Mouse (Mus musculus) kidney, postnatal 0 days (tissue): ENCODE measurements at regions not wholly inside any gene's neighbourhood (a gene's known extent, or its start where the extent isn't known, plus 50 kb on each side); places are given as distances from the start of the nearest gene placed in this dataset.
"Not testable (repeated sequence)": the region's sequence is repeated elsewhere in the genome, so short reads cannot be mapped to it uniquely, and the experiment has no call there.

Experiments
- ATAC-seq: fragments of 200-750 bp; cut with Nextera tagmentation; replicated peaks from 2 replicates; pipeline ENCODE4 v1.8.0; 2017; ENCODE audit warnings: low read depth, moderate number of reproducible peaks, moderate TSS enrichment, moderate library complexity; ENCODE audit not compliant: low FRiP score
- DNase-seq: peaks from one replicate; pipeline ENCODE4 v3.0.0-alpha.2; 2016; ENCODE audit warnings: low spot score
- H3K27ac ChIP-seq: fragments of 300-500 bp; sonication (generic); 2 replicates; pipeline ENCODE4 v1.5.1; 2014; ENCODE audit warnings: mild to moderate bottlenecking
- H3K27me3 ChIP-seq: fragments of 300-500 bp; sonication (generic); 2 replicates; pipeline ENCODE4 v1.6.1; 2014; ENCODE audit warnings: low read length, mixed read lengths; ENCODE audit not compliant: insufficient read depth
- H3K36me3 ChIP-seq: fragments of 300-500 bp; sonication (generic); 2 replicates; pipeline ENCODE4 v1.6.1; 2014; ENCODE audit warnings: low read length, mixed read lengths; ENCODE audit not compliant: insufficient read depth
- H3K4me1 ChIP-seq: fragments of 300-500 bp; sonication (generic); replicated peaks from 2 replicates; pipeline ENCODE4 v1.6.1; 2014; ENCODE audit warnings: antibody characterized with exemption, low read length, mixed read lengths; ENCODE audit not compliant: insufficient read depth
- H3K4me2 ChIP-seq: fragments of 300-500 bp; sonication (generic); 2 replicates; pipeline ENCODE4 v1.6.1; 2014; ENCODE audit warnings: mild to moderate bottlenecking, low read length, moderate library complexity, mixed read lengths
- H3K4me3 ChIP-seq: fragments of 300-500 bp; sonication (generic); replicated peaks from 2 replicates; pipeline ENCODE4 v1.5.1; 2014; ENCODE audit warnings: low read depth, low read length
- H3K9ac ChIP-seq: fragments of 300-500 bp; sonication (generic); 2 replicates; pipeline ENCODE4 v1.6.1; 2014; ENCODE audit warnings: low read depth, low read length
- H3K9me3 ChIP-seq: fragments of 300-500 bp; sonication (generic); replicated peaks from 2 replicates; pipeline ENCODE4 v1.6.1; 2016; ENCODE audit warnings: low read length, inconsistent platforms, mixed read lengths
- CTCF ChIP-seq: IDR thresholded peaks from 2 replicates; pipeline ENCODE4 v1.5.1; 2016; ENCODE audit warnings: antibody characterized with exemption, low read depth, mild to moderate bottlenecking, moderate library complexity
- WGBS: fragments of 180-500 bp; shearing (Covaris S2); extraction: QIAGEN DNeasy Blood & Tissue Kit; methylation state at CpG from one replicate; pipeline ENCODE4 v1.1.7; 2014; 5-methylcytosine and 5-hydroxymethylcytosine counted together

GRCm38 (mm10) chr11:10276224-10276623 lies 837.8 kb upstream of the Vwc2 start:
- no peak for ATAC-seq
- H3K9me3 ChIP-seq: no peaks in the 10 kb centered on the region
- H3K27me3 ChIP-seq: no peaks in the 10 kb centered on the region
- TF ChIP-seq CTCF: no peak
- H3K9ac ChIP-seq: no peak overlapping the region
- WGBS: 73% methylated on average over 4 of the region's 4 CpGs
- DNase-seq: no peak
- H3K4me1 ChIP-seq: no peaks in the 10 kb centered on the region
- no peak overlapping the region for H3K27ac ChIP-seq
- no peak overlapping the region for H3K4me3 ChIP-seq
- H3K4me2 ChIP-seq: no peak overlapping the region
- no peaks in the 10 kb centered on the region for H3K36me3 ChIP-seq

DNA sequence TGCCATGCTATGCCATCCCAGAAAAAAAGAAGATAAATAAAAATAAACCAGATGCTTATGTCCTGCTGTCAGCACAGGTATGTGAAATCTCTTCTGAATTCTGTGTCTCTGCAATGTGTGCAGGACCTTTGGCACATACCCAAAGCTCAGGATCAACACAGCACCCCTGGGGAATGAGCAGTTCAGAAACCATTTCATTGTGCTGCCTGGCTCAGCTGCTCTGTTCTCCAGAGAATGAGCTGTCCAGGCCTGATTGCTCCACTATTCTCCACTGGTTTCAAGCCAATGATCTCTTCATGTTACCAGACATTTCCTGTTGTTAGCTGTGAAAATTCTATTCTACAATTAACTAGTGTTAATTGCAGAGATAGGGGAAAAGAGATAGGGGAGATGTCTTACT lies 830.5 kb upstream of the Vwc2 start:
- H3K4me1 ChIP-seq: no peaks in the 10 kb centered on the region
- H3K27me3 ChIP-seq: no peaks in the 10 kb centered on the region
- no peak for TF ChIP-seq CTCF
- H3K9ac ChIP-seq: no peak overlapping the region
- no peak overlapping the region for H3K27ac ChIP-seq
- H3K36me3 ChIP-seq: no peaks in the 10 kb centered on the region
- H3K9me3 ChIP-seq: no peaks in the 10 kb centered on the region
- no peak for ATAC-seq
- DNase-seq: no peak
- H3K4me2 ChIP-seq: no peak overlapping the region
- no peak overlapping the region for H3K4me3 ChIP-seq

GRCm38 (mm10) chr11:10291996-10292395 lies 822.0 kb upstream of the Vwc2 start:
- Histone ChIP-seq H3K9me3 (no peaks in the 10 kb centered on the region), H3K4me3 (no peak overlapping the region), H3K27ac (no peak overlapping the region), H3K4me1 (no peaks in the 10 kb centered on the region), H3K4me2 (no peak overlapping the region), H3K9ac (no peak overlapping the region), H3K27me3 (no peaks in the 10 kb centered on the region), H3K36me3 (no peaks in the 10 kb centered on the region)
- ATAC-seq (no peak), DNase-seq (no peak)
- WGBS: 85% methylated on average over 4 of the region's 4 CpGs
- TF ChIP-seq CTCF: no peak

- TF ChIP-seq CTCF: no peak
- Histone ChIP-seq H3K27me3 (no peaks in the 10 kb centered on the region), H3K4me3 (no peak overlapping the region), H3K4me1 (no peaks in the 10 kb centered on the region), H3K9me3 (no peaks in the 10 kb centered on the region), H3K27ac (no peak overlapping the region), H3K9ac (no peak overlapping the region), H3K4me2 (no peak overlapping the region), H3K36me3 (no peaks in the 10 kb centered on the region)
- whole genome bisulfite sequencing: 67% methylated on average over 5 of the region's 5 CpGs
- ATAC-seq (no peak), DNase-seq (peak; percentile 27)
Observed at GRCm38 (mm10) chr11:10309023-10309720, 804.9 kb upstream of the Vwc2 start.

GRCm38 (mm10) chr11:10317427-10317826 lies 796.6 kb upstream of the Vwc2 start:
- no peak overlapping the region for H3K4me3 ChIP-seq
- no peak overlapping the region for H3K27ac ChIP-seq
- no peaks in the 10 kb centered on the region for H3K36me3 ChIP-seq
- 84% methylated on average over 2 of the region's 2 CpGs for WGBS
- no peak for TF ChIP-seq CTCF
- H3K4me2 ChIP-seq: no peak overlapping the region
- H3K9ac ChIP-seq: no peak overlapping the region
- DNase-seq (no peak), ATAC-seq (no peak)
- no peaks in the 10 kb centered on the region for H3K4me1 ChIP-seq
- H3K9me3 ChIP-seq: no peaks in the 10 kb centered on the region
- H3K27me3 ChIP-seq: no peaks in the 10 kb centered on the region

DNA sequence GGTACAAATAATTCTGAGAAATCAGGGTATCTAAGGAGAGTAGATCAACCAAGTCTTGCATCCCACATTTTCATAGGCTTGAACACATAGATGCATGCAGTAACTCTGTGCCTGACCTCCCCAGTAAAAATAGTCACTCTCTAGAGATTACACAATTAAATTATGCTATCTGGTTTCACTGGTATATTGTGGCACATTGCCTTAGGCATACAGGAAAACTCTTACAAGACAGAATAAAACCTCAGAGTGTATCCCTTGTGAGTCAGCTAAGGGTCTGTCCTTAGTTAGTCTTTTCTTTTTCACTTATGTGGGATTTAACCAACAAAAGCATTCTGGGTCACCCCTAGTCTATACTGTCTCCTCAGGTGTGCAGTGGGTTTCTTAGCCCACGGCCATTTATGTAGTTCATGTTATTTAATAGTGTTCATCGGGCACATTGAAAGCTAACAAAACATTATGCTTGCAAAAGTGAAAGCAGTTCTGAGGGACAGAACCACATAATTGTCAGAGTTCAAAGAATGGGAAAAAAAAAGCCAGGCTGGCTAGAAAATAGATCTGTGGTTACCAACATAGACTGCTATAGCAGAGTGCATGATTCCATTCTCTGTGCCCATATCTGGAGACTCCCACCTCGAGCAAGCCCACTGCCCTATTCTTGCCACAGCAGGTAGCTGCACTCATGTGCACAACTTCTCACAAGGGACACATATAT lies 795.8 kb upstream of the Vwc2 start:
- H3K36me3 ChIP-seq: no peaks in the 10 kb centered on the region
- no peak overlapping the region for H3K4me3 ChIP-seq
- no peaks in the 10 kb centered on the region for H3K4me1 ChIP-seq
- 72% methylated on average over 3 of the region's 3 CpGs for WGBS
- no peak overlapping the region for H3K9ac ChIP-seq
- no peak overlapping the region for H3K4me2 ChIP-seq
- H3K9me3 ChIP-seq: no peaks in the 10 kb centered on the region
- TF ChIP-seq CTCF: no peak
- no peak overlapping the region for H3K27ac ChIP-seq
- no peak for DNase-seq
- no peaks in the 10 kb centered on the region for H3K27me3 ChIP-seq
- ATAC-seq: no peak

DNA sequence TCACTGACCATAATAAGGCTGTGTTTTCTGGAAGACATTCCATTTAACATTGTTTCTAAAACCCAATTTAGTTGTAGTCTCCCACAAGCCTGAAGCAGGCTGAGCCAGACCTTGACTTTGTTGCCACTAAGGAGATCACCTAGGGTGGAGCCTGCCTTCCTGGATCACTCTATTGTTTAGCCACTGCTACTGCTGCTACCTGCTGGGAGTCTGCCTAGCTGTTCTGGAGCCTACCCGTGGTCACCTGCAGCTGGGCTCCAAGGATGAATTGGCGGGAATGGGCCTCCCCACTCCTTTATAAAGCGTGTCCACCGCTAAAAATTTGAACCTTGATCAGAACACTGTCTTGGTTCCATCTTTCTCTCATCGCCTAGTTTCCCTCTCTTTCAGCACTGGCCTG lies 783.8 kb upstream of the Vwc2 start:
- not testable (repeated sequence) for H3K4me3 ChIP-seq, H3K36me3 ChIP-seq, H3K4me1 ChIP-seq, ATAC-seq, H3K27me3 ChIP-seq, DNase-seq, H3K27ac ChIP-seq, H3K4me2 ChIP-seq, H3K9me3 ChIP-seq, H3K9ac ChIP-seq
- WGBS: 58% methylated on average over 5 of the region's 5 CpGs
